Mouse (Mus musculus) kidney, postnatal 10 days (tissue): ENCODE results near the gene Gm3045.

Experiments used
- DNase-seq: peaks from one replicate; pipeline ENCODE4 v3.0.0; 2021; ENCODE audit warnings: mixed read lengths

Gene Gm3045

GRCm38 (mm10) chr13:56426365-56426764, at the start of gene Gm3045:
Gene Gm3045 (plus strand): TSS chr13:56426594.
- no peak for DNase-seq

GRCm38 (mm10) chr13:56380855-56381685, 45.3 kb upstream of the Gm3045 start:
- no peak for DNase-seq

DNA sequence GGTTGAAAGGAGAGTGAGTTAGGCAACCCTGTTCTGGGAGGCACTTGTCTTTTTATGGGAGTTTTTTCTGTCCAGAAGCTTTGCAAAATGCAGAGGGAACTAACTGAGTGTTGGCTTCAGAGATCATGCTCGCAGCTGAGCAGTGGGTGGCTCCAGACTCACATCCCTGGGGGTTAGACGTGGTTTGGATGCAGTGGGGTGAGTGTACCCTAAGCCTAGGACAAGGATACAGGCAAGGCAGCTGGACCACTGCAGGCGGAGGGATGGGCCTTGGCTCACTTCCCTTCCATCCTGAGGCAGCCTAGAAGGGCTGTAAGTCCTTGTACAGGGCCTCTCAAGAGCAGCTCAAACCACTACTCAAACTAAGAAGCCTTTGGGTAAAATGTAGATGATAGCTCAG, 43.0 kb upstream of the Gm3045 start:
- DNase-seq: no peak

DNA sequence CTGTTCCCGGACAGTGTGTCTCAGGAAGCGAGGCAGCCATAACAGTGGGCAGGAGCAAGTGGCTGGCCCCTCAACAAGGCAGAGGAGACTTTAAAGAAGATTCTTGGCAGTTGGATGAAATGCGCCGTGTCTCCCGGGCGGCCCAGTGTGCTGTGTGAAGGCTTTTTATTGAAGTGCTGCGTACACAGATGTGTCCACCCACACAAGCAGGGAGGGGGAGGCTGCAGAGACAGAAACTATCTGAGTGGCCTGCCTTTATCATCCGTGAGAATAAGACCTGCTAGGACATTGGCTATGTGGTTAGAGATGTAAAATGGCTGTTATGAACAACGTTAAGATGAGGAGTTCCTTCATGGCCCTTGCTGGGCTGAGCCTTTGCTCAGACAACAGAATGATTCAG, 40.0 kb upstream of the Gm3045 start:
- DNase-seq: peak; percentile 29

DNA sequence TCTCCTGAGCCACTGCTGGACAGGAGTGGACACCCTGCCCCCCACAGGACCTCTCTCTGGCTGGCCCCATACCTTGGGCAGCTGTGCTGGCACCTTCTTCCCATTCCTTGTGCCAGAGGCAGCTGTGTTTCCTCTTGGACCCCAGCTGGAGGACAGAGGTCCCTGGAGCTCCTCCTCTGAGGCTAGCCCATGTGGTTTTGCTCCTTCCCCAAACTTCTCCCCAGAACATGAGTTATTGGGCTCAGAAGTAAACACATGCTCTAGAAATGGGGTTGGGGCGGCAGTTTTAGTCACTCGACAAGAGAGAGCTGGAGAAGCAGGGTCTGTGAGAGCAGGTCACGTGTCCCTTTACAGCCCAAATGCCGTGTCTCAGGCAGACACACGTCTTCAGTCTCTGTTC, 39.0 kb upstream of the Gm3045 start:
- DNase-seq: peak; percentile 26

DNA sequence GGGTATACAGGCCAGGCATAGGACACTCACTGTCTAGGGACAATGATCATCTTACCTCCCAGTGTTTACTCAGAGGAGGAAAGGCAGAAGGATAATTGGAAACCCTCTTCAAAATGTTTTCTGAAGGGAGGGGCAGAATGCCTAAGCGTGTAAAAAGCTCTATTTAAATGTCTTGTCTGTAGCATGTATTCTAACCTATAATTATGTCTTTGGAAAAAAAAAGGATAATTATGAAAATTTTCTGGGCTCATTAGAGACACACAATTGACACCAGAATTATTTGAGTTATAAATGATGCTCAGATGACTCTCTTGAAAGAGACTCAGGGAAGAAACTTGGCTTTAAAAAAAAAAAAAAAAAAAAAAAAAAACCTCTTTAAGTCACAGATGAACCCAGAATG, 38.4 kb upstream of the Gm3045 start:
- no peak for DNase-seq

DNA sequence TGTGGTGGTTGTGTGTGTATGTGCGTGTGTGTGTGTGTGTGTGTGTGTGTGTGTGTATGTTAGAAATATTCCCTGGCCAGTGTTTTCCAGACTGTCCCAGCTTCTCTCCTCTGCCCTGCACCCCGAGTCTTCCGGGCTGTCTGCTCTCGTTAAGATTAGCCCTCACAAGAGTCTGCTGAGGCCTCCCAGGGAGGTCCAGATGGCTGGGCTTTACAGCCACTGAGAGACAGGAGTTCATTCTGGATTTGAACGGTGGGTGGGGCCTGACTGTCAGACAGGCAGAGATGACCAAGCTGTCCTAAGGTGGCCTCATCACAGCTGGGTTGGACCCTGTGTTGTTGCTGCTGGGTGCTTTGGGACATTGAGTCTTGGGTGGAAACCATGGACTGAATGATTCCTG, 28.8 kb upstream of the Gm3045 start:
- DNase-seq: peak; percentile 79

- DNase-seq: no peak
Observed at GRCm38 (mm10) chr13:56401186-56401585, 25.2 kb upstream of the Gm3045 start.

DNA sequence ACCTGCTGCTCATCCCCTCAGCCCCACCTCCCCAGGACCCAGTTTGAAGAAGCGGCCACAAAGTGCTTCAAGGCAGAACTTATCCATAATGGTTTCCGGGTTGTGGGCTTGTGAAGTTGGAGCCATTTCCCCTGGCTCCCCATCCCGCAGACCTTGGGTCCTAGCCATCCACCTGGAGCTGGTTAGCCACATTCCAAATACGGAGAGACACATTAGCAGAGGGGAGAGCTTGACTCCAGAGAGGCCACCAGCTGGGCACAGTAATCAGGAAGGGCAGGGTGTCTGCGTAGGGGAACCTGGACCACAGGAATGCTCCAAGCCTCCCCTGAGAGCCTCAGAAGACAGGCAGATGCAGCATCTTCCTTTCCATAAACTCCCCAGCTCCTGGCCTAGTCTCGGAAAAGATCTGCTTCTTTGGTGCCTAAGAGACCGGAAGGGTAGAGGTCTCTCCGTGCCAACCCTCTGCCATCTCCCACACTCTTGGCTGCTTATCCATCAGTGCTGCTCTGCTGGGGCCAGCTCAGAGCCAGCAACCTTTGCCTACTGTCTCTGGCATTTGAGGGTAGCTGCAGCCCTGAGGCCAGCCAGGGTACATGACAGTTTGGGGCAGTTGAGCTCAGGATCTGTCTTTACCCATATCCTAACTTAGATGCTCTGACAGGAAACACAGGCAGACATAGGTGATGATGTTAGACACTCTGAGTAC, 22.9 kb upstream of the Gm3045 start:
- no peak for DNase-seq

GRCm38 (mm10) chr13:56404511-56405140, 21.8 kb upstream of the Gm3045 start:
- no peak for DNase-seq

DNA sequence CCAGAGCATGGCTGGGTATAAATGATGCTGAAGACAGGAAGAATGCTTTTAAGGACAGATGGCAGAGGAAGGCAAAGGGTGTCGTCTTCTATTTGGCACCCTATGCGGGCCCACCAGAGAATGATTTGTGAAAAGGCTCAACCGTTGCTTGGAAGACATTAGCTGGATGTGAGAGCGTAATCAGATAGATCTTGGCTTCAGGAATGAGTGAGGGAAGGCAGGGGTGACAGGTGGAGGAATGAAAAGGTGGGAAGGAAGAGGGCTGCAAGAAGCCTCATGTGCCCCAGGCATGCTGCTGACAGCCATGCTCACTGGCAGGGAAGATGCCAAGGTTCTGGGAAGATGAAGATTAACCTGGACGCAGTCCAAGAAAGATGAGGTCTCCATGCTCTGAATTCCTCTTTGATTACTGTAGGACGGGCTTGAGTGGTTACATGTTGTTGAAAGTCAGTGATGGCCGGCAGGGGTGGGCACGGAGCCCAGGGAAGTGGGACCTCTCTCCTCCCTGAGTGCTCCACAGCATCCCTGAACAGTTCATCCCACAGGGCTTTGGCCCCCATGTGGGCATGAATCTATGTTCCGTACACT, 14.0 kb upstream of the Gm3045 start:
- DNase-seq: no peak

DNA sequence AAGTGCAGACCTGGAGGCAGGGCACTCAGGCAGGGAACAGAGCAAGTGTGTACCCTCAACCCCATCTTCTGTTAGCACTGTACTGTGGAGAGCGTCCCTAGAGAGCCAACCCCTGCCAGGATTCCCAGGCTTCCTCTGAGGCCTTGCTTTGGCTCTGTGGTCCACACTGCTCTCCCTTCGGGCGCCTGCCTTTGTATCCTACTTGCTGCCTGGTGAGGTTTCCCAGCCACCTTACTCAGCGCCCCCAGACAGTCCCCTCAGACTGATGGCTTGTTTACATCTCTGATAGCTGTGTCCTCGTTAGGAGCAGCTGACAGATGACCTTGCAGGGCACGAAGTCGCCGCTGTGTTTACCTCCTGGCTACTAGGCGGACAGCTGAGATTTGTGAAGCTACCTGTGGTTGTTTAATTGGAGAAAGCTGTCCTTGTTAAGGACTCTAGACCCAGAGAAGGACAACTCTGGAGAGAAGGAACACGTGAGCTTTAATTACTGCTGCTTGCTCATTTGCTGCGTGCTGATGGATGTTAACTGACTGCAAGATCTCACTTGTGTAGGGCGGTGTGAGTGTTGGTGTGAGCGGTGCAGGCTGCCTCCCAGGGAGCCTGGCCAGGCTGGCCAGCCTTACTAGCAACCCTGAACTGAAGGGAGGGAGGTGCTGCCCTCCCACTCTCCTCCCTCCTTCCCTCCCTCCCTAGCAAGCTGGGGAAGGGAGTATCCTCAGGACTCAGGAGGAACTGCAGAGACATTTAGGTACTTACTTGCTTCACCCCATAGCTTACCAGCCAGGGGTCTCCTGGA, 7.5 kb upstream of the Gm3045 start:
- no peak for DNase-seq

DNA sequence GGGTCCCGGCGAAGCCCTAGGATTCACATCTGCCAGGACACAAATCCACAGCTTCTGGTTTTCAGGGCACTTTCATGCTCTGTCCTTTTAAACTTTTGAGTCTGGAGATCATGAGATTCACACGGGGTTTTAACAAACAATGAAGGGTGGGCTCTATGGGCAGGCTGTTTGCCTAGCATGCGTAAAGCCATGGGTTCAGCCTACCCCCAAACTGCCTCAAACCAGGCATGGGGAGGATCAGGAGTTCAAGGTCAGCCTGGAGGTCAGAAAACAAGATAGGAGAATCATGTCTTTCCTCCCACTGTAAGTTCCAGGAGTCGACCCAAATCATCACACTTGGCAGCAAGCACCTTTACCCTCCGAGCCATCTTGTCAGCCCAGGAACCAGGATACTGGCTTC, 6.9 kb upstream of the Gm3045 start:
- DNase-seq: no peak

DNA sequence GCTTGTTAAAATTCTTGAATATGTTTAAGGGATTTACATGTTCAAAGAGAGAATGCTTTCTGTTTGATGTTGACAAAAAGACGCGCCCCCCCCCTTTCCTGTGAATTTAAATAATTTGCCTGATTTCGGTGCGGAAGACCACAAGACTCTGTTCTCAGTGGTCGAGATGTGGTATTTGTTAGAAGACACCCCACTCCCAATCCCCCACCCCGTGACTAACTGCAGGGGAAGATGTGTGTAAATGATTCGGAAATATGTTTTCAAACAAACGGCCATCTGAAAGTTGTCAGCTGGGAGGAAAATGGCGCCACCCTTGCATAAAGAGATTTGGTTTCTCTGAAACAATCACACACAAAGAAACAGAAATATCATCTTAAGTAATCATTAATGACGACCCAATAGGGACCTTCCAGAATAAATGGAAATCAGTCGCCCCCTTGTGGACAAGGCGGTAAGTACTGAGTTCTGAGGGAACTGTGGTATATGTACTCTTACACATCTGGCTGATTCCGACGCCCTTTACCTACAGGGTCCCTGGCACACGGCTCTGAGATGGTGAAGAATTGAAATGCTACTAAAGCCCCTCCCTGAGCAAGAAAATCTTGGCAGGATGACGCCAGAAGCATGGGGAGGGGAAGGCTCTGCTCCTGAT, 4.2 kb upstream of the Gm3045 start:
- peak; percentile 90 for DNase-seq

DNA sequence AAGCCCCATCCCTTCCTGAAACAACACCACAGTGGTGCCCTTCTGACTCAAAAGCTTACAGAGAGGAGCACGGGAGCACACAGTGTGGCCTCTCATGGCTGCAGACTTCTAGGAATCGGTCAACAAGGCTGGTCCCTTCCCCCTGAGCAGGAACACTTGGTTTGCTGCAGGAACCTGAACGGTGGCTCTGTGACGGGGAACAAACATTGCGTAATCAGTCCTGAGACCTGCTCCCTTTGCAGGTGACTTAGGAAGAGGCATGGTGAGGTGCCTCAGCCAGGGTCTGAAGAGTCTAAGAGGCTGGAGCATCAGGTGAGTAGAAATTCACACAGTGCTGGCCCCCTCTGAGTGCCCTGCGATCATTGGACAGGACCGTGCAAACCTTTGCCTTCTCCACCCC, 463 bp upstream of the Gm3045 start:
- DNase-seq: no peak

DNA sequence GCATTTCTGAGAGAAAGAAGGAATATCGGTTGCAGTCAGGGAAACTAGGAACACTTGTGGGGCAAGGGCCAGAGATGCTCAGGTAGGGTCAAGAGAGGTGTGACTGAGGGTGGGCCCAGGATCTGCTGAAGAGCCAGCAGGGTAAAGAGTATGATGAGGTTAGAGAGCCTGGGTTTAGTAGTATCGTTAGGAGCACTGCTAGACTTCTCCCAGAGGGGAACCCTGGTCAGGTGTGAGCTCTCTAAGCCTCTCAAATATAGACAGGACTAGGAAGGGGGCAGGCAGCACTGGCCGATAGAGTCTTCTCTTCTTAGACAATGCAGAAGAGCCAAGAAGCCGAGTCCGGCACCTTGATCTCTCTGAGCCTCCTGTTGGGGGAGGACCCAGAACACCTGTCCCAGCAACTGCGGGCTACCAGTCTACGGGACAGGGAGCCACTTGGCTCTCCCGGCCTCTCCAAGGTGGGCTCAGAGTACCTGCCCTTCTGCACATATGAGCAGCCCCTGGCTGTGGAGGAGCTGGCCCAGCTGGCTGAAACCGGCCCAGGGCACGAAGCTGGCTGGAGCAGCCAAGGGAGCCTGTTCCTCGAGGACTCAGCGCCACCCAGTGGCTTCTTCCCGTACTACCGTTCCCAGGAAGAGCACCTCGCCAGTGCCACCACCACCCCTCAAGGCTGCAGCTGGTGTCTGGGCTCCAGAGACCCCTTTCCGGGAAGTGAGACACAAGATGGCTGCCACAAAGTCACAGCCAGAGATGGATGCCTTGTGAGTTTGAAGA, 2.5 kb downstream of the Gm3045 start:
- DNase-seq: peak; percentile 90

DNA sequence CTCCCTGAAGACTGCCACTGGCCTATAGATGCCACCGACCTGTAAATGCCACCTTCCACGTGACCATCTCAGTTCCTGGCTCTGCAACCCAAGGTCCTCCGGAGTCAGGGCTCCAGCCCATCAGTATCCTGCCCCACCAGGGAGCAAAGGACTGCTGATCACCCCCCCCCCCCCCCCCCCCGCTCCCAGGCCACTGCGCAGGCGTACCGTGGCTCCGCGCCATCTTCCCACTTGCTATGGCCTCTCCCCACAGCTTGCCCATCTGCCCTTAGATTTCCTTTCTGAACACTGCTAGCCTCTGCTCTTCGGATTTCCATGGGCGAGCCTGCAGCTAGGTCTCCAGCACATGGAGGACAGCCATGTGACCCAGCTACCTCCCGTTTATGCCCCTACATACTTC, 6.1 kb downstream of the Gm3045 start:
- no peak for DNase-seq

- DNase-seq: peak; percentile 81
Observed at GRCm38 (mm10) chr13:56433466-56433865, 7.1 kb downstream of the Gm3045 start.

GRCm38 (mm10) chr13:56434311-56434751, 7.9 kb downstream of the Gm3045 start:
- peak; percentile 65 for DNase-seq

DNA sequence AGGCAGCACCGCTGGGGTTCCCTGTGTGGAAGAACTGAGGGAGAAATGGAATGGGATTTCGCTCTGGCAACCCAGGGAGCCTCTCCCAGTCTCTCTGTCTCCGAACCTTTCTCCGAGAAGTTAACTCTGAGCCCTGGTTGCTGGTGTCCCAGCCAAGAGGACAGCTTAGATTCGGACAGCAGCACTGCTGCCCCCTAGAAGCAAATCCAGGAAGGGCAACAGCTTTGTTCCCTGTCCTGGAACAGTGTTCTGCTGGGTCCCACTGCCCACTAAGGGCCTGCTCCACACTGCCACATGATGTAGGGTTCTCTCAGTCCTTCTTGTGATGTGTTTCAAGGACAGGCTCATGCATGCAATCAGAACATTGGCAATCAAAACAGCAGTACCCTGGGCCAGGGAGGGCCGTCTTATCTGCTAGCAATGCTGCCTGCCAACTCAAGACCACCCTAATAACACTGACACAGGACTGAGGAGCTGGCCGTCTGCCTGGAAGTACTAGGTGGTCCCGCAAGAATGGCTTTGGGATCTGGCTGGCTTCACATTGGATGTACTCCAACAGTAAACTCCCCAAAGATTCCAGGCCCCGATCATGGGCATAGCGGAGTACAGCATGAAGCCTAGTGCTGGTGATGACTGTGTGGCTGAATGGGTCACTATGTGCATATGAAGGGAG, 9.4 kb downstream of the Gm3045 start:
- DNase-seq: no peak
